Mouse (Mus musculus) CD4-positive, CD25-positive, alpha-beta regulatory T cell, adult 2 months (primary cell): ENCODE results near the gene Prr23a3.

Experiments
- DNase-seq: peaks from one replicate; pipeline ENCODE4 v3.0.0-alpha.2; 2012; ENCODE audit warnings: low read depth, low spot score

Prr23a3 gene

GRCm38 (mm10) chr9:98864571-98864970 lies at the start of gene Prr23a3:
Prr23a3 (plus strand) TSS chr9:98864767.
- DNase-seq, result no peak

GRCm38 (mm10) chr9:98816066-98816465 lies 48.5 kb upstream of the Prr23a3 start:
- no peak for DNase-seq

- DNase-seq, result no peak
Observed at GRCm38 (mm10) chr9:98817592-98817991, 47.0 kb upstream of the Prr23a3 start.

- no peak for DNase-seq
Observed at GRCm38 (mm10) chr9:98818971-98819370, 45.6 kb upstream of the Prr23a3 start.

- no peak for DNase-seq
Observed at GRCm38 (mm10) chr9:98819481-98819880, 45.1 kb upstream of the Prr23a3 start.

- DNase-seq, result no peak
Observed at GRCm38 (mm10) chr9:98820461-98820860, 44.1 kb upstream of the Prr23a3 start.

- no peak for DNase-seq
Observed at GRCm38 (mm10) chr9:98821067-98821466, 43.5 kb upstream of the Prr23a3 start.

GRCm38 (mm10) chr9:98823805-98824204 lies 40.8 kb upstream of the Prr23a3 start:
- no peak for DNase-seq

GRCm38 (mm10) chr9:98829508-98829907 lies 35.1 kb upstream of the Prr23a3 start:
- no peak for DNase-seq

GRCm38 (mm10) chr9:98837537-98838074 lies 27.0 kb upstream of the Prr23a3 start:
- DNase-seq, result no peak

GRCm38 (mm10) chr9:98842117-98842516 lies 22.4 kb upstream of the Prr23a3 start, which contains the start of gene Prr23a1:
Prr23a1 (plus strand) TSS chr9:98842503.
- no peak for DNase-seq

GRCm38 (mm10) chr9:98856210-98856609 lies 8.4 kb upstream of the Prr23a3 start, which contains the start of gene Prr23a2:
Prr23a2 (plus strand) TSS chr9:98856494.
- no peak for DNase-seq

- DNase-seq, result no peak
Observed at GRCm38 (mm10) chr9:98863463-98863862, 1.1 kb upstream of the Prr23a3 start.

- no peak for DNase-seq
Observed at GRCm38 (mm10) chr9:98901486-98901885, 36.9 kb downstream of the Prr23a3 start.

GRCm38 (mm10) chr9:98902819-98903218 lies 38.3 kb downstream of the Prr23a3 start, which contains the start of gene 7420426K07Rik:
7420426K07Rik (plus strand) TSS chr9:98903119.
- no peak for DNase-seq
